Mouse (Mus musculus) thymus, adult 2 months (tissue): ENCODE results near the gene Pcolce. TPM values are rescaled to one million over a fixed set of nuclear protein-coding genes. Genes with fewer than 3 reads are reported as not detected.
"Not testable (repeated sequence)": the region's sequence is repeated elsewhere in the genome, so short reads cannot be mapped to it uniquely, and the experiment has no call there.

Experiments used
- DNase-seq: peaks from one replicate; pipeline ENCODE4 v3.0.0; 2021
- H3K27ac ChIP-seq: fragments of 200-500 bp; 2 replicates; pipeline ENCODE4 v1.5.1; 2012; ENCODE audit warnings: low read length, control low read depth; ENCODE audit not compliant: control insufficient read depth, insufficient read depth
- H3K27me3 ChIP-seq: fragments of 200-500 bp; 2 replicates; pipeline ENCODE4 v1.6.1; 2012; ENCODE audit warnings: mild to moderate bottlenecking, low read length, moderate library complexity, mixed read lengths; ENCODE audit not compliant: control insufficient read depth, insufficient read depth
- H3K36me3 ChIP-seq: fragments of 200-500 bp; 2 replicates; pipeline ENCODE4 v1.6.1; 2012; ENCODE audit warnings: mild to moderate bottlenecking, low read length, moderate library complexity; ENCODE audit not compliant: control insufficient read depth, insufficient read depth
- H3K4me1 ChIP-seq: fragments of 200-500 bp; replicated peaks from 2 replicates; pipeline ENCODE4 v1.6.1; 2012; ENCODE audit warnings: low read length; ENCODE audit not compliant: control insufficient read depth, insufficient read depth
- H3K4me3 ChIP-seq: fragments of 200-500 bp; 2 replicates; pipeline ENCODE4 v1.5.1; 2012; ENCODE audit warnings: mild to moderate bottlenecking, low read length, control low read depth, moderate library complexity; ENCODE audit not compliant: control insufficient read depth, insufficient read depth
- CTCF ChIP-seq: fragments of 200-500 bp; IDR thresholded peaks from 2 replicates; pipeline ENCODE4 v1.5.1; 2012; ENCODE audit warnings: mild to moderate bottlenecking, control low read depth, low read length, moderate library complexity, borderline replicate concordance; ENCODE audit not compliant: control insufficient read depth, poor library complexity, insufficient read depth; ENCODE audit errors: extremely low read depth
- POLR2A ChIP-seq: fragments of 200-500 bp; IDR thresholded peaks from 2 replicates; pipeline ENCODE4 v1.6.1; 2012; ENCODE audit warnings: mild to moderate bottlenecking, low read length, control low read depth, moderate library complexity; ENCODE audit not compliant: control insufficient read depth, poor library complexity, insufficient read depth; ENCODE audit errors: extremely low read depth
- WGBS: fragments of 180-500 bp; shearing (Covaris S2); methylation state at CpG from one replicate; pipeline ENCODE4 v1.1.7; 2018; 5-methylcytosine and 5-hydroxymethylcytosine counted together
- polyA plus RNA-seq: library from polyadenylated mRNA; depleted of rRNA; stranded (reverse); fragments of >200 nt; gene quantifications from 2 replicates; pipeline ENCODE4 v1.2.3, GENCODE M21; 2012

The Pcolce gene
- polyA plus RNA-seq, 1 experiment, result 29.7 TPM

- no peak for TF ChIP-seq POLR2A
- no peak for TF ChIP-seq CTCF
- Histone ChIP-seq H3K4me3 (no peak overlapping the region), H3K27ac (no peak overlapping the region), H3K4me1 (no peaks in the 10 kb centered on the region), H3K36me3 (no peaks in the 10 kb centered on the region), H3K27me3 (no peaks in the 10 kb centered on the region)
- 87% methylated on average over 7 of the region's 7 CpGs for WGBS
- no peak for DNase-seq
These were observed 1.8 kb upstream of the Pcolce start for GRCm38 (mm10) chr5:137615347-137615746.

- not testable (repeated sequence) for H3K36me3 ChIP-seq, H3K27ac ChIP-seq, H3K4me3 ChIP-seq, H3K4me1 ChIP-seq, DNase-seq, H3K27me3 ChIP-seq
- 89% methylated on average over 2 of the region's 2 CpGs for WGBS
These were observed 1.3 kb upstream of the Pcolce start for GRCm38 (mm10) chr5:137614921-137615320.

DNA sequence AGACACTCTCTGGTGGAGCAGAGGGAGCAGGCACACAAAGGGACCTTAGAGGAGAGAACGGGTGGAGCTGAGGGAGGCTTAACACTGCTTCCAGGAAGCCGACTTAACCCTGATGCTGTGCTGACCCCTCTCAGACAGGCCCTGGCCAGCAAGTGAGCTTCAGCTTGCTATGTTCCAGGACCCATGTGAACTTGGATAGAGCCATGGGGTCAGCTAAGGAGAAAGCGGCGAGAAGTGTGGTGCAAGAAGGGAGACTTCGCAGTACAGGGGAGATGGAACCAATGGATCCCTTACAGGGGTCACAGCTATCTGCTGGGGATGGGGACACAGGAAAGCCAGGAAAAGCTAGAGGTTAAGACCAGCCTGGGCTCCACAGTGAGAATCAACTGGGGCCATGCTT lies 508 bp downstream of the Pcolce start:
- no peaks in the 10 kb centered on the region for H3K27me3 ChIP-seq
- WGBS, result 96% methylated on average over 5 of the region's 5 CpGs
- DNase-seq, result no peak
- H3K36me3 ChIP-seq, result no peaks in the 10 kb centered on the region
- no peak overlapping the region for H3K27ac ChIP-seq
- TF ChIP-seq CTCF (no peak), POLR2A (no peak)
- H3K4me3 ChIP-seq, result no peak overlapping the region
- no peaks in the 10 kb centered on the region for H3K4me1 ChIP-seq

GRCm38 (mm10) chr5:137611245-137611602 lies 2.4 kb downstream of the Pcolce start:
- WGBS, result 63% methylated on average over 6 of the region's 6 CpGs
- Histone ChIP-seq H3K27me3 (no peaks in the 10 kb centered on the region), H3K27ac (no peak overlapping the region), H3K4me3 (no peak overlapping the region), H3K36me3 (no peaks in the 10 kb centered on the region), H3K4me1 (no peaks in the 10 kb centered on the region)
- DNase-seq, result no peak
- TF ChIP-seq CTCF (no peak), POLR2A (no peak)

DNA sequence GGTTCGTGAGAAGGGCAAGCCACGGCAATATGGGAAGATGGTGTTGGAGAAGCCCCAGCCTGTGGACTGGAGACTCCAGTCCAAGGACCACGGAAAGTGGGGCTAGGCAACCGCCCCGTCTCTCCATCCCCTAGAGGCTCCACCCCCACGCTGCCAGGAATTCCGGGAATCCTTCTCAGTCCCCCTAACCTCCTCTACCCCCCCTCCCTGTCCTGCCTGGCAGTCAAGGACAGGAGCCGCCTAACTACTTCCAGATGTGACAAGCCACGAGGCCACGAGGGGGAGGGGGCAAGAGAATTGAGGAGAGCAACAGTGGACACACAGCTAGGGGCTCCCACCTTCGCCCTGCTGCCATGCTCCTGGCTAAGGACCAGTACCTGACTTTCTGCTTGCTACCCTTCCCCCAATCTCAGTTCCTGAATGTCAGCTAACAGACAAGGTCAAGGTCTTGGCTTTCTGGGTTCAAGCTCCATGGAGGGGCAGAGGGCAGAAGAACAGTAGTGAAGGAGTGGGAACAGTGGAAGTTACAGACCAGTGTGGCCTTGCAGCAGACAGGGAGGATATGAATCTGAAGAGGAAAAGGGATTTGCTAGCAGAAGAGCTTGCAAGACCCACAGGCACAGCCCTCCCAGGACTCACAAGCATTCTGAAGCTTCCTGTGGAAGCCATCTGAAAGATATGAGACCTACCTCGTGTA lies 2.9 kb downstream of the Pcolce start:
- WGBS, result 78% methylated on average over 12 of the region's 12 CpGs
- H3K27me3 ChIP-seq, result no peaks in the 10 kb centered on the region
- no peak for DNase-seq
- no peaks in the 10 kb centered on the region for H3K36me3 ChIP-seq
- H3K4me1 ChIP-seq, result no peaks in the 10 kb centered on the region
- no peak for TF ChIP-seq POLR2A
- TF ChIP-seq CTCF, result no peak
- H3K4me3 ChIP-seq, result no peak overlapping the region
- no peak overlapping the region for H3K27ac ChIP-seq

DNA sequence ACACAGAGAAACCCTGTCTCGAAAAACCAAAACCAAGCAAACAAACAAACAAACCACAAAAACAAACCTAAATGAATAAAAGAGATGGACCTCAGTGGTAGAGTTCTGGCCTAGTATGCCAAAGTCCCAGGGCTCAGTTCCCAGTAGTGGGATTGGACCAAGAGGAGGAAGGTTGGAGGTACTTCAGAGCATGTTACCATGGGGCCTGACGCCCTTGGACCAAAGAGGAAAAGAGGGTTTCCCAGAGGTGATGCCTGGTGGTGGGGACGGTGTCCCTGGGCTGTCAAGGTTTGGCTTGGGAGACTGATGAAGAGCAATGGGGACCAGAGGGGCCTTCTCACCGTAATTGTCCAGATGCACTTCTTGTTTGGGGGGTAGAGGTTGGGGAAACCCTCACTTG lies 3.5 kb downstream of the Pcolce start:
- no peak overlapping the region for H3K27ac ChIP-seq
- H3K4me1 ChIP-seq, result 0 out of 2 replicates have a peak, but pooled peaks cover 4% of the 10 kb centered on the region
- no peaks in the 10 kb centered on the region for H3K36me3 ChIP-seq
- no peak overlapping the region for H3K4me3 ChIP-seq
- no peak for DNase-seq
- no peaks in the 10 kb centered on the region for H3K27me3 ChIP-seq
- 90% methylated on average over 4 of the region's 4 CpGs for WGBS
- no peak for TF ChIP-seq CTCF
- TF ChIP-seq POLR2A, result no peak

DNA sequence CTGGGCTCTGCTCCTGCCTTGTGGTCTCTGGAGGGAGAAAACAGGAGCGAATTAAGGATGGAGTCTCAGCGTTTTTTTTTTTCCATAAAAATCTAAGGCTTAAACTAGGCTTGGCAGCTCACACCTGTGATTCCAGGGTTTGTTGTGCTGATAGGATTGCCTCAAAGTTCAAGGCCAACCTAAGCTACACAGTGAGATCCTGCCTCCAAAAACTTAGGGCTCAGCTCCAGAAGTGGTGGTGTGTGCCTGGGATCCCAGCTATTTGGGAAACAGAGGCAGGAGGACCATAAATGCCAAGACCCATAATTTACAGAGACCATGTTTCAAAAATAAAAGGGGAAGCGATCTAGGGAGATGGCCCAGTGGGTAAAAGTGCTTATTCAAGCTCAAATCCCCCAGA lies 4.3 kb downstream of the Pcolce start:
- DNase-seq, result no peak
- TF ChIP-seq CTCF (no peak), POLR2A (no peak)
- H3K27me3 ChIP-seq, result no peaks in the 10 kb centered on the region
- no peak overlapping the region for H3K4me3 ChIP-seq
- no peaks in the 10 kb centered on the region for H3K36me3 ChIP-seq
- H3K27ac ChIP-seq, result no peak overlapping the region
- 0 out of 2 replicates have a peak, but pooled peaks cover 4% of the 10 kb centered on the region for H3K4me1 ChIP-seq
- 75% methylated on average over 3 of the region's 3 CpGs for WGBS
